Mouse (Mus musculus) neural tube, embryonic 14.5 days (tissue): ENCODE measurements at regions not wholly inside any gene's neighbourhood (a gene's known extent, or its start where the extent isn't known, plus 50 kb on each side); places are given as distances from the start of the nearest gene placed in this dataset.

ENCODE experiments used
- ATAC-seq: fragments of 200-750 bp; cut with Nextera tagmentation; 2 replicates; pipeline ENCODE4 v1.8.0; 2017; ENCODE audit warnings: low read depth, mild to moderate bottlenecking, moderate TSS enrichment, moderate library complexity
- H3K27ac ChIP-seq: fragments of 300-500 bp; sonication (generic); 2 replicates; pipeline ENCODE4 v1.5.1; 2014; ENCODE audit warnings: low read depth, mild to moderate bottlenecking, control low read depth, low read length, moderate library complexity, mixed read lengths
- H3K27me3 ChIP-seq: fragments of 300-500 bp; sonication (generic); 2 replicates; pipeline ENCODE4 v1.6.1; 2014; ENCODE audit warnings: low read length; ENCODE audit not compliant: control insufficient read depth, insufficient read depth
- H3K36me3 ChIP-seq: fragments of 300-500 bp; sonication (generic); 2 replicates; pipeline ENCODE4 v1.6.1; 2014; ENCODE audit warnings: low read length, mixed read lengths; ENCODE audit not compliant: control insufficient read depth, insufficient read depth
- H3K4me1 ChIP-seq: fragments of 300-500 bp; sonication (generic); 2 replicates; pipeline ENCODE4 v1.6.1; 2014; ENCODE audit warnings: low read length; ENCODE audit not compliant: control insufficient read depth, insufficient read depth
- H3K4me2 ChIP-seq: fragments of 300-500 bp; sonication (generic); 2 replicates; pipeline ENCODE4 v1.6.1; 2014; ENCODE audit warnings: mild to moderate bottlenecking, low read depth, low read length, control low read depth
- H3K4me3 ChIP-seq: fragments of 300-500 bp; sonication (generic); 2 replicates; pipeline ENCODE4 v1.5.1; 2014; ENCODE audit warnings: low read depth, low read length, control low read depth, mixed read lengths
- H3K9ac ChIP-seq: fragments of 300-500 bp; sonication (generic); replicated peaks from 2 replicates; pipeline ENCODE4 v1.6.1; 2014; ENCODE audit warnings: low read depth, mild to moderate bottlenecking, control low read depth, low read length, mixed read lengths
- H3K9me3 ChIP-seq: fragments of 300-500 bp; sonication (generic); 2 replicates; pipeline ENCODE4 v1.6.1; 2016; ENCODE audit warnings: low read length; ENCODE audit not compliant: control insufficient read depth
- WGBS: fragments of 180-500 bp; shearing (Covaris S2); extraction: QIAGEN DNeasy Blood & Tissue Kit; methylation state at CpG from one replicate; pipeline ENCODE4 v1.1.7; 2014; 5-methylcytosine and 5-hydroxymethylcytosine counted together

DNA sequence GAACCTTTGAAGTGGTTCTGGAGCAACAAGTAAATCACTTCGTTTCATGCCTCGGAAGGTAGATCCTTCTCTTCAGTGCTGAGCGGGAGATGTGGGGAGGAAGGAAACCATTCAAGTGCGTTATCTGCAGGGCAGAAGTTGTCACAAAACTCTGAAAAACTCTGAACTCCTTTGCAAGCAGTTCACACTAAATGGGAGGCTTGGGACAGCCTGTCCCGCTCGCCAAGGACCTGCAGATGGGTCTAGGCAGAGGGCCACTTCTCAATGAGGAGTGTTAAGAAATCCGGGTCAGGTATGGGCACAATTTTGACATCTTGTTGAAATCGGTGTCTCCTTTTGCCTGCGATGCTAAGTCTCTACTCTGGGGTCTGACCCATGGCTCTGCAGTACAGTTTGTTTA is 58.6 kb upstream of the Gm10295 start:
- Histone ChIP-seq H3K4me3 (no peak overlapping the region), H3K4me2 (no peak overlapping the region), H3K4me1 (no peaks in the 10 kb centered on the region), H3K9me3 (no peaks in the 10 kb centered on the region), H3K27me3 (no peaks in the 10 kb centered on the region), H3K36me3 (no peaks in the 10 kb centered on the region), H3K27ac (no peak overlapping the region), H3K9ac (no peak overlapping the region)
- no peak for ATAC-seq
- WGBS = 81% methylated on average over 9 of the region's 9 CpGs

DNA sequence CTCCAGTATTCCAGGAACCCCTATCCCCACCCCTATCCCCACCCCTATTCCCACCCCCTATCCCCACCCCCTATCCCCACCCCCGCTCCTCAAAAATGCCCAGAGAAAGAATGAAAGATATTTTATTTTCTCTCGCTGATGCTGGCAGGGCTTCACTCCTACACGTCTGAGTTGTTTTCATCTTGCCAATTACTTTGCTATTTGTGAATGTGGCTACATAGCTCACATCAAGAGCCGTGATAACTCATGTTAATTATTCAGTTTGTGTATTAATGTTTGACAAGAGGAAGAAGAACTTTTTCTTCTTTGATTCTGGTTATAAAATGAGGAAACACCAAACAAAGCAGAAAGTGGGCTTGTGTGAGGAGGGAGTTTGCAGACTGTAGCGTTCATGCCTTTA is 57.8 kb upstream of the Gm10295 start:
- no peaks in the 10 kb centered on the region for H3K27me3 ChIP-seq
- WGBS = 60% methylated on average over 5 of the region's 5 CpGs
- H3K4me1 ChIP-seq = no peaks in the 10 kb centered on the region
- no peak overlapping the region for H3K4me3 ChIP-seq
- H3K4me2 ChIP-seq = no peak overlapping the region
- no peak for ATAC-seq
- no peak overlapping the region for H3K27ac ChIP-seq
- H3K36me3 ChIP-seq = no peaks in the 10 kb centered on the region
- H3K9ac ChIP-seq = no peak overlapping the region
- no peaks in the 10 kb centered on the region for H3K9me3 ChIP-seq

DNA sequence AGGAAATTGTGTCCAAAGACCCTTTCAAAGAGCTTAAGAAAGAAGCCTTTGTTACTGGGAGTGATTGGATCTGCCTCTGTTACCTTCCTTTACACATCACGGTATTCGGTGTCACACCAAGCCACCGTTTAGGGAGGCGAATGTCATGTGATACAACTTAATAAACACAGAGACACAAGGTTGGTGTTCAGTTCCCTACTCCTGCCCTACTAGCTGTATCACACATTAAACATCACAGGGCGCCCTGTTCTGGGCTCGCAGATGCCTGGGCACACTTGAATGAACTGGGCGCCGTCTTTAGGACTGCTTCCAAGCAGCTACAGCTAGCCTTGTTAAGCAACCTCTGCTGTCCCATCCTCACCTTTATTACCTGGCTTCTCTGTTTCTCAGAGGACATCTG is 55.0 kb upstream of the Gm10295 start:
- H3K27ac ChIP-seq = no peak overlapping the region
- ATAC-seq = no peak
- no peaks in the 10 kb centered on the region for H3K9me3 ChIP-seq
- H3K4me3 ChIP-seq = no peak overlapping the region
- H3K27me3 ChIP-seq = no peaks in the 10 kb centered on the region
- no peaks in the 10 kb centered on the region for H3K36me3 ChIP-seq
- no peak overlapping the region for H3K4me2 ChIP-seq
- 81% methylated on average over 8 of the region's 8 CpGs for WGBS
- no peaks in the 10 kb centered on the region for H3K4me1 ChIP-seq
- H3K9ac ChIP-seq = no peak overlapping the region
